Mouse (Mus musculus): ENCODE results near the gene Pitpnc1.

- TF ChIP-seq POLR2A (IDR thresholded peaks at IDR 0.05; ENCODE audit: low read depth, low read length) (no peak), CTCF (conservative IDR thresholded peaks at IDR 0.05; ENCODE audit: insufficient read depth, insufficient read length, low read depth, low read length) (peak; percentile 88)
Measured at GRCm38 (mm10) chr11:107275902-107276301, 194.6 kb downstream of the Pitpnc1 start.
